Mouse (Mus musculus) spleen, adult 2 months (tissue): ENCODE measurements around the gene Slc35e3.

ENCODE experiments used
- CTCF ChIP-seq: fragments of 200-500 bp; IDR thresholded peaks from 2 replicates; pipeline ENCODE4 v1.5.1; 2011; ENCODE audit warnings: mild to moderate bottlenecking, inconsistent platforms; ENCODE audit not compliant: insufficient read depth, insufficient read length, insufficient replicate concordance; ENCODE audit errors: extremely low read depth
- POLR2A ChIP-seq: fragments of 200-500 bp; IDR thresholded peaks from 2 replicates; pipeline ENCODE4 v1.6.1; 2011; ENCODE audit warnings: low read depth, low read length, inconsistent platforms

DNA sequence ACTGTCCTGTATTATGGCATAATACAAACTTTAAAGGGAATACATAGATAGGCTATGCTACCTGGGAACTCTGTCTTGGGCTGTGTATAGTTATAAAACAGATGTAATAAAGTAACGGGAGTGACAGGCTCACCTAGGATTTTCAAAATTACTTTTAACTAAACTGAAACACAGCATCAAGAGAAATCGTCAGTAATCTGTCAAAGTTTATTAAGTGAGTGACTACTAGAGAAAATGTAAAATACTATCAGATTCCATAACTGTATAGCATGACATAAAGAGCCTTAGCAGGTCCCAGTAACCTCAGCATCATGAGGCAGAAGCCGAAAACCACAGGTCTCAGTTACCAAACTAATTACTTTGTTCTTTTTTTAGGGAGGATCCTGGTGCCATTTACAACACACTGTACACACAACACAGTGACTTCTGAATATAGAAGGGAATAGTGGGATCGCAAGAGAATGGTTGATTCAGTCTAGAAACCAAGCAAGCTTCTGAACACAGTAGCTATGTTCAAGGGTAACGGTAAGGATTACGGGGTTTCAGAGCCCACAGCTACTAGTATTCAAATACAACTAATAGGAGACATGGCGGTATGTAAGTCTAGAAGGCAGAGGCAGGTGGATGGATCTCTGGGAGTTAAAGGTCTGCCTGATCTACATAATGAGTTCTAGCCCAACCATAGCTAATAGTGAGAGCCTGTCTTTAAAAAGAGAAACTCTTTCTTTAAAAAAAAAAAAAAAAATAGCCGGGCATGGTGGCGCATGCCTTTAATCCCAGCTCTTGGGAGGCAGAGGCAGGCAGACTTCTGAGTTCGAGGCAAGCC lies 47.6 kb downstream of the Slc35e3 start:
- no peak for TF ChIP-seq POLR2A
- TF ChIP-seq CTCF, result no peak
